Mouse (Mus musculus): ENCODE measurements around the gene Hist1h3b. TPM values are rescaled to one million over a fixed set of nuclear protein-coding genes. Genes with fewer than 3 reads are reported as not detected.
"Not testable (repeated sequence)": the region's sequence is repeated elsewhere in the genome, so short reads cannot be mapped to it uniquely, and the experiment has no call there.

Hist1h3b gene
- polyA plus RNA-seq, 1 experiment from 2014 or later: 4.7 TPM

- WGBS: 79% methylated on average over 5 of the region's 5 CpGs
- ATAC-seq: no peak
Observed at GRCm38 (mm10) chr13:23743215-23743614, 8.9 kb upstream of the Hist1h3b start.

GRCm38 (mm10) chr13:23743963-23744362 is 8.1 kb upstream of the Hist1h3b start:
- no peak for ATAC-seq
- peaks cover 9% of the 10 kb centered on the region for H3K4me1 ChIP-seq (ENCODE audit: control insufficient read depth, insufficient read depth, low read length)
- H3K4me2 ChIP-seq (ENCODE audit: low read depth, low read length): peak overlapping the region; percentile 45; the same call in 1 of the 2 replicates
- H3K27me3 ChIP-seq (replicated peaks; ENCODE audit: control insufficient read depth, insufficient read depth, low read length): no peaks in the 10 kb centered on the region
- 36% methylated on average over 4 of the region's 4 CpGs for WGBS
- H3K4me3 ChIP-seq (ENCODE audit: low read length): 0 out of 2 replicates have a peak overlapping the region, but pooled peaks have one; percentile 1
- no peaks in the 10 kb centered on the region for H3K9me3 ChIP-seq (ENCODE audit: control insufficient read depth, low read length)
- H3K9ac ChIP-seq (ENCODE audit: low read depth, low read length): no peak overlapping the region
- H3K36me3 ChIP-seq (ENCODE audit: control insufficient read depth, insufficient read depth, low read length): no peaks in the 10 kb centered on the region
- peak overlapping the region; percentile 26; the same call in 1 of the 2 replicates for H3K27ac ChIP-seq (ENCODE audit: low read length)

More at GRCm38 (mm10) chr13:23743215-23743614, 8.9 kb upstream of the Hist1h3b start:
- H3K27me3 ChIP-seq (replicated peaks; ENCODE audit: control insufficient read depth, insufficient read depth, low read length): no peaks in the 10 kb centered on the region
- H3K4me1 ChIP-seq (ENCODE audit: control insufficient read depth, insufficient read depth, low read length): peaks cover 9% of the 10 kb centered on the region
- no peaks in the 10 kb centered on the region for H3K36me3 ChIP-seq (ENCODE audit: control insufficient read depth, insufficient read depth, low read length)
- H3K9me3 ChIP-seq (ENCODE audit: control insufficient read depth, low read length): no peaks in the 10 kb centered on the region
- H3K4me2 ChIP-seq (ENCODE audit: low read depth, low read length): no peak overlapping the region
- no peak overlapping the region for H3K4me3 ChIP-seq (ENCODE audit: low read length)
- no peak overlapping the region for H3K9ac ChIP-seq (ENCODE audit: low read depth, low read length)
- H3K27ac ChIP-seq (ENCODE audit: low read length): no peak overlapping the region

- peak overlapping the region; percentile 75 for H3K27ac ChIP-seq (ENCODE audit: low read length)
- ATAC-seq: no peak
- peak overlapping the region; percentile 48 for H3K4me2 ChIP-seq (ENCODE audit: low read depth, low read length)
- no peaks in the 10 kb centered on the region for H3K27me3 ChIP-seq (replicated peaks; ENCODE audit: control insufficient read depth, insufficient read depth, low read length)
- H3K36me3 ChIP-seq (ENCODE audit: control insufficient read depth, insufficient read depth, low read length): no peaks in the 10 kb centered on the region
- peak overlapping the region; percentile 45 for H3K4me3 ChIP-seq (ENCODE audit: low read length)
- H3K9ac ChIP-seq (ENCODE audit: low read depth, low read length): peak overlapping the region; percentile 60
- peaks cover 9% of the 10 kb centered on the region for H3K4me1 ChIP-seq (ENCODE audit: control insufficient read depth, insufficient read depth, low read length)
- H3K9me3 ChIP-seq (ENCODE audit: control insufficient read depth, low read length): no peaks in the 10 kb centered on the region
- 2% methylated on average over 17 of the region's 36 CpGs for WGBS
Observed at GRCm38 (mm10) chr13:23744421-23745380, 7.4 kb upstream of the Hist1h3b start.

GRCm38 (mm10) chr13:23745381-23746161 is 6.5 kb upstream of the Hist1h3b start, which contains the start of gene Hist1h3c:
Gene Hist1h3c (minus strand): TSS chr13:23745602.
- H3K27me3 ChIP-seq (replicated peaks; ENCODE audit: control insufficient read depth, insufficient read depth, low read length): no peaks in the 10 kb centered on the region
- peak within 1 kb of the TSS; percentile 100 for H3K27ac ChIP-seq (ENCODE audit: low read length)
- under 1% methylated on average over 23 of the region's 28 CpGs for WGBS
- peak within 1 kb of the TSS; percentile 48 for H3K4me3 ChIP-seq (ENCODE audit: low read length)
- no peaks in the 10 kb centered on the region for H3K9me3 ChIP-seq (ENCODE audit: control insufficient read depth, low read length)
- H3K36me3 ChIP-seq (ENCODE audit: control insufficient read depth, insufficient read depth, low read length): no peaks in the 10 kb centered on the region
- H3K4me2 ChIP-seq (ENCODE audit: low read depth, low read length): peak within 1 kb of the TSS; percentile 58
- peaks cover 9% of the 10 kb centered on the region for H3K4me1 ChIP-seq (ENCODE audit: control insufficient read depth, insufficient read depth, low read length)
- H3K9ac ChIP-seq (ENCODE audit: low read depth, low read length): peak within 1 kb of the TSS; percentile 75
- ATAC-seq: peak; percentile 65

GRCm38 (mm10) chr13:23746201-23747080 is 5.6 kb upstream of the Hist1h3b start, which contains the start of gene Hist1h2bb:
Gene Hist1h2bb (plus strand): TSS chr13:23746734.
- peak within 1 kb of the TSS; percentile 100 for H3K27ac ChIP-seq (ENCODE audit: low read length)
- not testable (repeated sequence) for H3K36me3 ChIP-seq (ENCODE audit: control insufficient read depth, insufficient read depth, low read length); H3K27me3 ChIP-seq (replicated peaks; ENCODE audit: control insufficient read depth, insufficient read depth, low read length); H3K9me3 ChIP-seq (ENCODE audit: control insufficient read depth, low read length); H3K4me1 ChIP-seq (ENCODE audit: control insufficient read depth, insufficient read depth, low read length)
- 0% methylated on average over 36 of the region's 58 CpGs for WGBS
- peak within 1 kb of the TSS; percentile 58 for H3K4me2 ChIP-seq (ENCODE audit: low read depth, low read length)
- peak within 1 kb of the TSS; percentile 75 for H3K9ac ChIP-seq (ENCODE audit: low read depth, low read length)
- ATAC-seq: peak; percentile 90
- peak within 1 kb of the TSS; percentile 48 for H3K4me3 ChIP-seq (ENCODE audit: low read length)

- H3K9me3 ChIP-seq (ENCODE audit: control insufficient read depth, low read length): no peaks in the 10 kb centered on the region
- H3K9ac ChIP-seq (ENCODE audit: low read depth, low read length): peak overlapping the region; percentile 63
- 6% methylated on average over 9 of the region's 13 CpGs for WGBS
- H3K4me3 ChIP-seq (ENCODE audit: low read length): peak overlapping the region; percentile 37
- H3K36me3 ChIP-seq (ENCODE audit: control insufficient read depth, insufficient read depth, low read length): no peaks in the 10 kb centered on the region
- peak overlapping the region; percentile 100 for H3K27ac ChIP-seq (ENCODE audit: low read length)
- H3K4me1 ChIP-seq (ENCODE audit: control insufficient read depth, insufficient read depth, low read length): peaks cover 7% of the 10 kb centered on the region
- peak; percentile 16; the same call in 1 of the 2 replicates for ATAC-seq
- H3K4me2 ChIP-seq (ENCODE audit: low read depth, low read length): peak overlapping the region; percentile 54
- no peaks in the 10 kb centered on the region for H3K27me3 ChIP-seq (replicated peaks; ENCODE audit: control insufficient read depth, insufficient read depth, low read length)
Observed at GRCm38 (mm10) chr13:23747081-23747891, 4.8 kb upstream of the Hist1h3b start.

GRCm38 (mm10) chr13:23747892-23748288 is 4.2 kb upstream of the Hist1h3b start:
- no peak overlapping the region for H3K4me3 ChIP-seq (ENCODE audit: low read length)
- ATAC-seq: no peak
- peak overlapping the region; percentile 26; the same call in 1 of the 2 replicates for H3K4me2 ChIP-seq (ENCODE audit: low read depth, low read length)
- H3K9me3 ChIP-seq (ENCODE audit: control insufficient read depth, low read length): no peaks in the 10 kb centered on the region
- peaks cover 7% of the 10 kb centered on the region for H3K4me1 ChIP-seq (ENCODE audit: control insufficient read depth, insufficient read depth, low read length)
- H3K36me3 ChIP-seq (ENCODE audit: control insufficient read depth, insufficient read depth, low read length): no peaks in the 10 kb centered on the region
- H3K27me3 ChIP-seq (replicated peaks; ENCODE audit: control insufficient read depth, insufficient read depth, low read length): no peaks in the 10 kb centered on the region
- H3K9ac ChIP-seq (ENCODE audit: low read depth, low read length): peak overlapping the region; percentile 36; the same call in 1 of the 2 replicates
- 4% methylated on average over 4 of the region's 4 CpGs for WGBS
- peak overlapping the region; percentile 100 for H3K27ac ChIP-seq (ENCODE audit: low read length)

- Histone ChIP-seq H3K9ac (ENCODE audit: low read depth, low read length) (no peak overlapping the region), H3K9me3 (ENCODE audit: control insufficient read depth, low read length) (no peaks in the 10 kb centered on the region), H3K4me1 (ENCODE audit: control insufficient read depth, insufficient read depth, low read length) (peaks cover 7% of the 10 kb centered on the region; the same call in 1 of the 2 replicates), H3K4me2 (ENCODE audit: low read depth, low read length) (no peak overlapping the region), H3K27me3 (replicated peaks; ENCODE audit: control insufficient read depth, insufficient read depth, low read length) (no peaks in the 10 kb centered on the region), H3K36me3 (ENCODE audit: control insufficient read depth, insufficient read depth, low read length) (no peaks in the 10 kb centered on the region), H3K4me3 (ENCODE audit: low read length) (no peak overlapping the region), H3K27ac (ENCODE audit: low read length) (no peak overlapping the region)
- 94% methylated on average over 5 of the region's 5 CpGs for WGBS
- ATAC-seq: no peak
Observed at GRCm38 (mm10) chr13:23749563-23750121, 2.4 kb upstream of the Hist1h3b start.

Measured in intestine, embryonic 16.5 days (tissue).